Mouse (Mus musculus): Measurements from ENCODE around the gene Erlec1.

DNA sequence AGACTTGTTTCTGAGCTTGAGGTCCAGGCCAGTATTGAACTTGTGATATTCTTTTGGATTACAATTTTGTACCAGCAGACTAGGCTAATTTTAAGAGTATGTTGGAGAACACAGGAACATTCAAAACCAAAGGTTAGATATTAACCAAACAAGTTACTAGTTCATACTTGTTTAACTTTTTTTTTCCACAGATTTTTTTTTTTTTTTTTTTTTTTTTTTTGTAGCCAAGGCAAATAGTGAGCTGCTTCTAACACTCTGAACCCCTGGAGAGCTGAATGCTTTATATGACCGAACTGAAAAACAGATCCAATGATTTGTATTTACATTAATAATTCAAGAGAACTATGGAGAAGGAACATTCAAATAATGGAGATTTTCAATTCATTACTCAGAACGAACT lies 31.1 kb upstream of the Erlec1 start:
- no peak for TF ChIP-seq CHD2 (IDR thresholded peaks at IDR 0.05; ENCODE audit: low read depth, low read length)
- no peak for TF ChIP-seq MAFK (IDR thresholded peaks at IDR 0.05; ENCODE audit: insufficient read depth, low read depth, low read length)
- no peak for TF ChIP-seq HCFC1 (IDR thresholded peaks at IDR 0.05; ENCODE audit: borderline replicate concordance, insufficient read depth, low read length)
